Mouse (Mus musculus): ENCODE results near the gene Gins3.

DNA sequence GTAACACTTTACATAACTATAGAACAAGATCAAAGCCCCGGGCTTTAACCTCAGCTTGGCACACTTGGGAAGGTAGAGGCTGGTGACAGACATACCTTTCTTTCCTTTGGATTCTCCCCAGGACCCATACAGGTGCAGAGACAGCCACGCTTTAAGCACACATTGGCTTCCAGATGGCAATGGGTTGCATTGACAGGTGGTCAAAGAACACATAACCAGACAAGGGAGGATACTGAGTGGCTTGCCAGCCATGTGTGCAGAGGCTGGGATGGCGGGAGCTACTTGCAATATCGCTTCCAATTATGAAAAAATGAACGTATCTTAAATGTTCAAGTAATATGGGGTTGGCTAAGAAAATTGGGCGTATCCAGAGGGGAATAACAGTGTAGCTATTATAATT, 38.6 kb downstream of the Gins3 start:
- TF ChIP-seq EP300 (IDR thresholded peaks at IDR 0.05; ENCODE audit: low read depth) (no peak), CTCF (IDR thresholded peaks at IDR 0.05; ENCODE audit: low read depth) (no peak)

Measured in liver, postnatal 0 days (tissue).